In genomic region chr19:56256741-56257140, GRCm38 (mm10) we compare ENCODE assay signal across 24 mouse cellular contexts. TPM values are rescaled to one million over a fixed set of nuclear protein-coding genes. Genes with fewer than 3 reads are reported as not detected.
DNase-seq lines count a peak whose midpoint lies in the region; ATAC-seq and TF ChIP-seq lines count a peak whose summit lies in the region.
"Had no signal": no experiment of that assay in that cellular context is flagged by ENCODE, and none has a peak within 500 bp of the region (broad histone marks: within the 10 kb centered on the region; RNA-seq: fewer than 3 reads in every experiment).

No protein-coding gene starts in this region.

- H3K9ac ChIP-seq in CH12.LX (ENCODE audit: insufficient read depth, low read depth), result no peak overlapping the region
- H3K9ac ChIP-seq in kidney, embryonic 14.5 days (ENCODE audit: low read depth, low read length), result no peak overlapping the region
- H3K9ac ChIP-seq in neural tube, embryonic 15.5 days (replicated peaks), result no peak overlapping the region
- H3K9ac ChIP-seq: embryonic facial prominence, embryonic 15.5 days; heart, embryonic 13.5 days; hindbrain, embryonic 12.5 days had no signal

- peaks cover 2 to 12% of the 10 kb centered on the region in 2 experiments for H3K4me1 ChIP-seq in CH12.LX (ENCODE audit: control insufficient read depth in 1 of 2, insufficient read depth in 2 of 2)
- 0 out of 2 replicates have a peak, but pooled peaks cover under 1% of the 10 kb centered on the region for H3K4me1 ChIP-seq in kidney, embryonic 14.5 days (ENCODE audit: control insufficient read depth, insufficient read depth, low read length)
- no peaks in the 10 kb centered on the region for H3K4me1 ChIP-seq in neural tube, embryonic 15.5 days

- ATAC-seq in megakaryocyte progenitor cell, adult 5-6 weeks (replicated peaks; ENCODE audit: poor library complexity), result peak; percentile 62
- ATAC-seq in kidney, embryonic 14.5 days (ENCODE audit: low FRiP score, low TSS enrichment), result no peak
- no peak for ATAC-seq in neural tube, embryonic 15.5 days (ENCODE audit: low FRiP score)
- ATAC-seq: CD4-positive, CD25-positive, alpha-beta regulatory T cell, adult 4 months; forebrain, embryonic 16.5 days; hindbrain, embryonic 16.5 days; inflammation-experienced regulatory T-cells, adult 6 months had no signal

- dilution Hi-C loops in CH12.LX (cut with MboI; ENCODE audit: extremely low pct_ligation_motif_present, extremely low pct_unique_long_range_greater_than_20kb, low sequenced_read_pairs), result no loop called here

- H3K79me2 ChIP-seq in CH12.LX (replicated peaks; ENCODE audit: control insufficient read depth, extremely low read depth, insufficient read depth, poor library complexity, severe bottlenecking), result no peaks in the 10 kb centered on the region

- TF ChIP-seq POLR2A in CH12.LX (IDR thresholded peaks at IDR 0.05; ENCODE audit: low read depth, low read length), result no peak

- peaks cover 25% of the 10 kb centered on the region for H3K27me3 ChIP-seq in CH12.LX (replicated peaks)
- no peaks in the 10 kb centered on the region for H3K27me3 ChIP-seq in kidney, embryonic 14.5 days (ENCODE audit: control insufficient read depth, insufficient read depth, low read length)
- no peaks in the 10 kb centered on the region for H3K27me3 ChIP-seq in neural tube, embryonic 15.5 days (replicated peaks)
- H3K27me3 ChIP-seq: embryonic facial prominence, embryonic 15.5 days; hindbrain, embryonic 12.5 days had no signal

- H3K4me2 ChIP-seq in CH12.LX (ENCODE audit: insufficient read depth, low read depth, poor library complexity, severe bottlenecking), result no peak overlapping the region
- no peak overlapping the region for H3K4me2 ChIP-seq in kidney, embryonic 14.5 days (replicated peaks; ENCODE audit: low read depth, low read length)
- H3K4me2 ChIP-seq in neural tube, embryonic 15.5 days, result no peak overlapping the region
- H3K4me2 ChIP-seq: embryonic facial prominence, embryonic 15.5 days; heart, embryonic 13.5 days; hindbrain, embryonic 12.5 days had no signal

- H3K9me3 ChIP-seq in CH12.LX (replicated peaks; ENCODE audit: low read length), result no peaks in the 10 kb centered on the region
- no peaks in the 10 kb centered on the region for H3K9me3 ChIP-seq in kidney, embryonic 14.5 days (ENCODE audit: control insufficient read depth, low read length)
- no peaks in the 10 kb centered on the region for H3K9me3 ChIP-seq in neural tube, embryonic 15.5 days (replicated peaks)
- H3K9me3 ChIP-seq: embryonic facial prominence, embryonic 15.5 days; heart, embryonic 13.5 days; hindbrain, embryonic 12.5 days had no signal

- H3K27ac ChIP-seq in CH12.LX (ENCODE audit: insufficient read depth, low read depth), result no peak overlapping the region
- H3K27ac ChIP-seq in kidney, embryonic 14.5 days (ENCODE audit: low read depth, low read length), result no peak overlapping the region
- H3K27ac ChIP-seq in neural tube, embryonic 15.5 days (replicated peaks), result no peak overlapping the region
- H3K27ac ChIP-seq: embryonic facial prominence, embryonic 15.5 days; heart, embryonic 13.5 days; hindbrain, embryonic 12.5 days had no signal

- TF ChIP-seq RAD21 in CH12.LX (IDR thresholded peaks at IDR 0.05; ENCODE audit: low read depth, low read length), result no peak

- no CpG with 5 or more reads among the region's 1 CpGs for WGBS in kidney, embryonic 14.5 days
- no CpG with 5 or more reads among the region's 1 CpGs for WGBS in neural tube, embryonic 15.5 days

- in situ Hi-C loops in CH12.LX (cut with MboI; ENCODE audit: low pct_ligation_motif_present, low pct_unique_long_range_greater_than_20kb, low sequenced_read_pairs), result loop anchor here (25.0 kb wide), 1 partner anchor 894 kb away; no protein-coding TSS in a partner anchor

- no peak for TF ChIP-seq CTCF in CH12.LX (conservative IDR thresholded peaks at IDR 0.05 in 1 of 2, IDR thresholded peaks at IDR 0.05 in 1 of 2; ENCODE audit: low read depth in 2 of 2, low read length in 2 of 2)

- DNase-seq in CH12.LX (ENCODE audit: extremely low read depth) (peak; percentile 39), MEL-GATA-1-ER (ENCODE audit: extremely low read depth, low read depth) (peak; percentile 46)
- DNase-seq in ovary, postnatal 10 days (ENCODE audit: low spot score), result no peak
- DNase-seq: adrenal gland, adult 2 months; adrenal gland, postnatal 25 days; B cell, adult 2 months; cerebellum, adult 2 months; cerebellum, postnatal 10 days; embryo, embryonic 11 days; gastrocnemius, postnatal 14 days; heart, postnatal 4 days had no signal

- no peak overlapping the region for H3K4me3 ChIP-seq in CH12.LX (replicated peaks in 1 of 3; ENCODE audit: low read depth in 2 of 3, low read length in 2 of 3, poor library complexity in 1 of 3)
- H3K4me3 ChIP-seq in kidney, embryonic 14.5 days (ENCODE audit: low read length), result no peak overlapping the region
- H3K4me3 ChIP-seq in neural tube, embryonic 15.5 days (replicated peaks), result no peak overlapping the region
- H3K4me3 ChIP-seq: embryonic facial prominence, embryonic 15.5 days; heart, embryonic 13.5 days; hindbrain, embryonic 12.5 days had no signal

- H3K36me3 ChIP-seq in CH12.LX (replicated peaks in 1 of 2; ENCODE audit: control insufficient read depth in 1 of 2, insufficient read depth in 1 of 2, low read length in 1 of 2), result no peaks in the 10 kb centered on the region
- H3K36me3 ChIP-seq in kidney, embryonic 14.5 days (ENCODE audit: control insufficient read depth, insufficient read depth, low read length), result no peaks in the 10 kb centered on the region
- H3K36me3 ChIP-seq in neural tube, embryonic 15.5 days, result no peaks in the 10 kb centered on the region
- H3K36me3 ChIP-seq: embryonic facial prominence, embryonic 15.5 days; heart, embryonic 13.5 days; hindbrain, embryonic 12.5 days had no signal

- TF ChIP-seq EP300 in CH12.LX (IDR thresholded peaks at IDR 0.05; ENCODE audit: low read length), result no peak

TF ChIP-seq in CH12.LX, 34 proteins besides CTCF, POLR2A, EP300 and RAD21:
- TF ChIP-seq MAFK (IDR thresholded peaks at IDR 0.05; ENCODE audit: insufficient replicate concordance, low read length) (no peak), SMC3 (IDR thresholded peaks at IDR 0.05; ENCODE audit: low read depth, low read length) (no peak), ZMIZ1 (IDR thresholded peaks at IDR 0.05; ENCODE audit: low read depth, low read length) (no peak), NRF1 (IDR thresholded peaks at IDR 0.05; ENCODE audit: low read depth, low read length) (no peak), NELFE (IDR thresholded peaks at IDR 0.05; ENCODE audit: low read depth, low read length) (no peak), HCFC1 (IDR thresholded peaks at IDR 0.05; ENCODE audit: low read depth, low read length) (no peak), MXI1 (IDR thresholded peaks at IDR 0.05; ENCODE audit: low read depth, low read length) (no peak), USF1 (IDR thresholded peaks at IDR 0.05; ENCODE audit: low read depth, low read length) (no peak), MYC (IDR thresholded peaks at IDR 0.05; ENCODE audit: low read depth, low read length) (no peak), MAZ (IDR thresholded peaks at IDR 0.05; ENCODE audit: low read depth, low read length) (no peak), TBP (conservative IDR thresholded peaks at IDR 0.05; ENCODE audit: low read depth, low read length) (no peak), ZNF384 (IDR thresholded peaks at IDR 0.05; ENCODE audit: low read depth, low read length) (no peak), ZKSCAN1 (IDR thresholded peaks at IDR 0.05; ENCODE audit: borderline replicate concordance, low read depth, low read length) (no peak), RCOR1 (conservative IDR thresholded peaks at IDR 0.05; ENCODE audit: low read depth, low read length) (no peak), MEF2A (IDR thresholded peaks at IDR 0.05; ENCODE audit: borderline replicate concordance, low read depth, low read length) (no peak)

RNA-seq across cellular contexts. Expression of gene Habp2, which starts 30.2 kb away (rescaled TPM):
- not detected in 2 replicates for total RNA-seq in CH12.LX (2012; rRNA removed)
- not detected in 2 replicates for total RNA-seq in CH12.LX (2014; rRNA removed)
- polyA plus RNA-seq in CH12.LX (2012; ENCODE audit: insufficient read length, low read depth), result not detected in 2 replicates
- not detected in 2 replicates for total RNA-seq in megakaryocyte progenitor cell, adult 5-6 weeks (2015)
- total RNA-seq in megakaryocyte progenitor cell, adult 5-6 weeks (2017), result not detected in 2 replicates
- polyA plus RNA-seq in kidney, embryonic 14.5 days (2014; fragmentation: Nextera tagmentation; extraction: Ambion mirVana), result 12.7 and 20.4 TPM in 2 replicates
- 0.06 and 0.65 TPM in 2 replicates for polyA plus RNA-seq in neural tube, embryonic 15.5 days (2015; fragmentation: Nextera tagmentation; extraction: Ambion mirVana)
- total RNA-seq: adrenal gland, postnatal 25 days; gastrocnemius, postnatal 14 days; heart, postnatal 4 days had no signal
- polyA plus RNA-seq: cerebellum, adult 2 months; embryonic facial prominence, embryonic 11.5 days; forebrain, embryonic 11.5 days; frontal cortex, adult 2 months; hindbrain, embryonic 16.5 days had no signal
